Mouse (Mus musculus) small intestine, adult 2 months (tissue): ENCODE results near the gene Ube2l6. TPM values are rescaled to one million over a fixed set of nuclear protein-coding genes. Genes with fewer than 3 reads are reported as not detected.
A peak's percentile ranks its signal among the peaks of the same experiment; 100 is the strongest.

Source experiments
- H3K27ac ChIP-seq: fragments of 200-500 bp; 2 replicates; pipeline ENCODE4 v1.5.1; 2012; ENCODE audit warnings: low read depth, low read length, control low read depth, inconsistent platforms; ENCODE audit not compliant: insufficient read depth
- H3K27me3 ChIP-seq: fragments of 200-500 bp; 2 replicates; pipeline ENCODE4 v1.6.1; 2012; ENCODE audit warnings: mild to moderate bottlenecking, moderate library complexity, low read length, inconsistent platforms; ENCODE audit not compliant: control insufficient read depth, insufficient read depth
- H3K36me3 ChIP-seq: fragments of 200-500 bp; 2 replicates; pipeline ENCODE4 v1.6.1; 2012; ENCODE audit warnings: mild to moderate bottlenecking, low read length, control low read depth, inconsistent platforms; ENCODE audit not compliant: control insufficient read depth, insufficient read depth
- H3K4me1 ChIP-seq: fragments of 200-500 bp; 2 replicates; pipeline ENCODE4 v1.6.1; 2012; ENCODE audit warnings: low read length, inconsistent platforms, mixed read lengths; ENCODE audit not compliant: control insufficient read depth, insufficient read depth, insufficient read length
- H3K4me3 ChIP-seq: fragments of 200-500 bp; 2 replicates; pipeline ENCODE4 v1.5.1; 2012; ENCODE audit warnings: low read depth, mild to moderate bottlenecking, control low read depth, inconsistent platforms, low read length, moderate library complexity
- CTCF ChIP-seq: fragments of 200-500 bp; IDR thresholded peaks from 2 replicates; pipeline ENCODE4 v1.5.1; 2012; ENCODE audit warnings: low read depth, mild to moderate bottlenecking, control low read depth, inconsistent platforms, low read length, moderate library complexity, mixed read lengths; ENCODE audit not compliant: insufficient replicate concordance, insufficient read length; ENCODE audit errors: extremely low read depth
- POLR2A ChIP-seq: fragments of 200-500 bp; IDR thresholded peaks from 2 replicates; pipeline ENCODE4 v1.6.1; 2012; ENCODE audit warnings: low read depth, mild to moderate bottlenecking, control low read depth, inconsistent platforms, low read length, moderate library complexity
- whole genome bisulfite sequencing: fragments of 180-500 bp; shearing (Covaris S2); methylation state at CpG from one replicate; pipeline ENCODE4 v1.1.7; 2018; 5-methylcytosine and 5-hydroxymethylcytosine counted together
- polyA plus RNA-seq: library from polyadenylated mRNA; depleted of rRNA; stranded (reverse); fragments of >200 nt; gene quantifications from 2 replicates; pipeline ENCODE4 v1.2.3, GENCODE M21; 2012

The Ube2l6 gene
- polyA plus RNA-seq, 1 experiment: 85.7 TPM

- Histone ChIP-seq H3K36me3 (no peaks in the 10 kb centered on the region), H3K27me3 (peaks cover 29% of the 10 kb centered on the region), H3K4me3 (no peak overlapping the region), H3K4me1 (peaks cover 16% of the 10 kb centered on the region), H3K27ac (no peak overlapping the region; the same call in 1 of the 2 replicates)
- WGBS: 28% methylated on average over 8 of the region's 8 CpGs
- TF ChIP-seq POLR2A (no peak), CTCF (no peak)
These were observed 38.5 kb downstream of the Ube2l6 start for GRCm38 (mm10) chr2:84837107-84837506.

GRCm38 (mm10) chr2:84837817-84838592 lies 39.4 kb downstream of the Ube2l6 start:
- H3K4me3 ChIP-seq: no peak overlapping the region

GRCm38 (mm10) chr2:84838593-84838949 lies 39.9 kb downstream of the Ube2l6 start, which contains the start of gene Slc43a1:
Gene Slc43a1, plus strand, starts transcription at chr2:84838850.
- Histone ChIP-seq H3K4me1 (peaks cover 16% of the 10 kb centered on the region), H3K36me3 (no peaks in the 10 kb centered on the region), H3K4me3 (peak within 1 kb of the TSS; percentile 64), H3K27me3 (peaks cover 29% of the 10 kb centered on the region), H3K27ac (no peak within 1 kb of the TSS)
- TF ChIP-seq CTCF: no peak
- no peak for TF ChIP-seq POLR2A
- WGBS: 23% methylated on average over 10 of the region's 10 CpGs

More at GRCm38 (mm10) chr2:84837817-84838592, 39.4 kb downstream of the Ube2l6 start:
- 29% methylated on average over 9 of the region's 9 CpGs for WGBS
- peaks cover 16% of the 10 kb centered on the region for H3K4me1 ChIP-seq
- H3K27ac ChIP-seq: no peak overlapping the region
- TF ChIP-seq CTCF (no peak), POLR2A (no peak)
- H3K36me3 ChIP-seq: no peaks in the 10 kb centered on the region
- H3K27me3 ChIP-seq: peaks cover 29% of the 10 kb centered on the region

GRCm38 (mm10) chr2:84838993-84839980 lies 40.7 kb downstream of the Ube2l6 start:
- TF ChIP-seq CTCF: no peak
- TF ChIP-seq POLR2A: no peak
- Histone ChIP-seq H3K36me3 (no peaks in the 10 kb centered on the region), H3K27ac (no peak overlapping the region), H3K27me3 (peaks cover 29% of the 10 kb centered on the region), H3K4me1 (peaks cover 16% of the 10 kb centered on the region), H3K4me3 (peak overlapping the region; percentile 64)
- 2% methylated on average over 47 of the region's 47 CpGs for WGBS

- Histone ChIP-seq H3K27ac (no peak overlapping the region), H3K27me3 (peaks cover 29% of the 10 kb centered on the region), H3K4me1 (peaks cover 16% of the 10 kb centered on the region), H3K4me3 (peak overlapping the region; percentile 64), H3K36me3 (no peaks in the 10 kb centered on the region)
- 2% methylated on average over 54 of the region's 54 CpGs for WGBS
- TF ChIP-seq CTCF (no peak), POLR2A (no peak)
These were observed 41.6 kb downstream of the Ube2l6 start for GRCm38 (mm10) chr2:84840016-84840747.

- H3K27ac ChIP-seq: no peak overlapping the region
- no peak for TF ChIP-seq POLR2A
- TF ChIP-seq CTCF: no peak
- WGBS: 10% methylated on average over 17 of the region's 17 CpGs
- no peaks in the 10 kb centered on the region for H3K36me3 ChIP-seq
- peaks cover 16% of the 10 kb centered on the region for H3K4me1 ChIP-seq
- H3K27me3 ChIP-seq: peaks cover 29% of the 10 kb centered on the region
- H3K4me3 ChIP-seq: peak overlapping the region; percentile 64
These were observed 42.3 kb downstream of the Ube2l6 start for GRCm38 (mm10) chr2:84840748-84841563.
